9 mouse cellular contexts compared by ENCODE assay signal in the genomic region with DNA sequence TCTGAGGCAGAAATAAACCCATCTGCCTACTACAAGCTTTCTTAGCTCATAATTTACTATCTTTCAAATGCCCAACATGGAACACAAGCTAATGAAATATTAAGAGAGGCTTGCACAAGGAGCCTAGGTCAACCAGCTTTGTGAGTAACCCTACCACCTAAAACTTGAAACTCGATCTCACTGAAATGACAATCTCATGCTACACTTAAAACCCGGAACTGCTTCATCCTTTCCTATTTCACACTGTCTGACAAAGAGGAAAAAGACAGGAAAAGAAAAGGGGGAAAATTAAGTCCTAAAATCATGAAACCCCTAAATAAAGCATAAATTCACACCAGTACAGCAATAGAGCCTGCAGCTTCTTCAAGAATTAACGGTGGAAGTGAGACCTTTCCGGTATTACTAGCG. TPM values are rescaled to one million over a fixed set of nuclear protein-coding genes. Genes with fewer than 3 reads are reported as not detected.
A peak's percentile ranks its signal among the peaks of the same experiment; 100 is the strongest.
DNase-seq lines count a peak whose midpoint lies in the region; ATAC-seq and TF ChIP-seq lines count a peak whose summit lies in the region.
"Had no signal": no experiment of that assay in that cellular context is flagged by ENCODE, and none has a peak within 500 bp of the region (broad histone marks: within the 10 kb centered on the region; RNA-seq: fewer than 3 reads in every experiment).

No protein-coding gene starts in this region.

- ATAC-seq in heart, embryonic 16.5 days (replicated peaks; ENCODE audit: extremely low read depth, insufficient read depth, low FRiP score): no peak
- no peak for ATAC-seq in hindbrain, embryonic 11.5 days (ENCODE audit: low FRiP score)
- ATAC-seq in midbrain, embryonic 11.5 days (ENCODE audit: low FRiP score): no peak
- ATAC-seq: Patski had no signal

- no peaks in the 10 kb centered on the region for H3K27me3 ChIP-seq in heart, embryonic 16.5 days (ENCODE audit: control insufficient read depth, insufficient read depth, low read length)
- no peaks in the 10 kb centered on the region for H3K27me3 ChIP-seq in MEL (ENCODE audit: control insufficient read depth in 1 of 2, insufficient read depth in 2 of 2, low read length in 2 of 2)
- no peaks in the 10 kb centered on the region for H3K27me3 ChIP-seq in hindbrain, embryonic 11.5 days (ENCODE audit: control insufficient read depth, insufficient read depth, low read length)
- no peaks in the 10 kb centered on the region for H3K27me3 ChIP-seq in midbrain, embryonic 11.5 days (ENCODE audit: control insufficient read depth, insufficient read depth, low read length)
- H3K27me3 ChIP-seq: Patski had no signal

- H3K36me3 ChIP-seq in heart, embryonic 16.5 days (ENCODE audit: control insufficient read depth, insufficient read depth): no peaks in the 10 kb centered on the region
- peaks cover 1 to 52% of the 10 kb centered on the region in 2 experiments; a peak in 3 of 4 replicates for H3K36me3 ChIP-seq in MEL (ENCODE audit: control insufficient read depth in 1 of 2, insufficient read depth in 2 of 2, low read length in 2 of 2)
- H3K36me3 ChIP-seq in hindbrain, embryonic 11.5 days (ENCODE audit: control insufficient read depth, insufficient read depth, low read length): no peaks in the 10 kb centered on the region
- no peaks in the 10 kb centered on the region for H3K36me3 ChIP-seq in midbrain, embryonic 11.5 days (ENCODE audit: control insufficient read depth, insufficient read depth, low read length)

- under 1% methylated on average over 5 of the region's 5 CpGs for WGBS in heart, embryonic 16.5 days
- 4% methylated on average over 5 of the region's 5 CpGs for WGBS in hindbrain, embryonic 11.5 days
- WGBS in midbrain, embryonic 11.5 days: under 1% methylated on average over 5 of the region's 5 CpGs

- intact Hi-C loops in heart, postnatal 36 days (cut with DNase I): loop anchor here (2.0 to 5.0 kb wide), 2 partner anchors 30 to 226 kb away; no protein-coding TSS in a partner anchor
- intact Hi-C loops in gastrocnemius, postnatal 14 days (cut with DNase I; ENCODE audit: low total_unique reads): no loop called here

- peaks cover 41% of the 10 kb centered on the region for H3K4me1 ChIP-seq in heart, embryonic 16.5 days (ENCODE audit: control insufficient read depth, insufficient read depth, low read length)
- H3K4me1 ChIP-seq in MEL (ENCODE audit: control insufficient read depth in 1 of 2, insufficient read depth in 2 of 2, low read length in 2 of 2): peaks cover 23 to 37% of the 10 kb centered on the region in 2 experiments
- peaks cover 5% of the 10 kb centered on the region for H3K4me1 ChIP-seq in hindbrain, embryonic 11.5 days (replicated peaks; ENCODE audit: control insufficient read depth, insufficient read depth, low read length)
- peaks cover 15% of the 10 kb centered on the region for H3K4me1 ChIP-seq in midbrain, embryonic 11.5 days (ENCODE audit: control insufficient read depth, insufficient read depth, low read length)

- H3K4me3 ChIP-seq in heart, embryonic 16.5 days (ENCODE audit: low read length): peak overlapping the region; percentile 97
- H3K4me3 ChIP-seq in MEL (ENCODE audit: control insufficient read depth in 1 of 2, insufficient read depth in 1 of 2, low read depth in 2 of 2, low read length in 2 of 2): peak overlapping the region; percentile 84 to 97
- H3K4me3 ChIP-seq in hindbrain, embryonic 11.5 days (ENCODE audit: low read depth, low read length): peak overlapping the region; percentile 87
- peak overlapping the region; percentile 83 for H3K4me3 ChIP-seq in midbrain, embryonic 11.5 days (ENCODE audit: low read depth, low read length)

- no peak for DNase-seq in heart, postnatal 36 days
- DNase-seq in MEL (ENCODE audit: low read depth, low spot score): peak; percentile 65
- DNase-seq in hindbrain, embryonic 11.5 days (ENCODE audit: low spot score): peak; percentile 17
- no peak for DNase-seq in midbrain, embryonic 11.5 days (ENCODE audit: low spot score, missing footprints)
- DNase-seq in adrenal gland, postnatal 10 days: no peak
- no peak for DNase-seq in gastrocnemius, postnatal 14 days
- no peak for DNase-seq in cerebellum, postnatal 10 days

- peaks cover 55% of the 10 kb centered on the region for H3K79me2 ChIP-seq in MEL (ENCODE audit: control insufficient read depth, insufficient read depth, low read length, poor library complexity)

- H3K27ac ChIP-seq in heart, embryonic 16.5 days (ENCODE audit: low read length): peak overlapping the region; percentile 92
- peak overlapping the region; percentile 85 for H3K27ac ChIP-seq in MEL (ENCODE audit: control insufficient read depth, low read depth, low read length)
- H3K27ac ChIP-seq in hindbrain, embryonic 11.5 days (ENCODE audit: low read depth, low read length): peak overlapping the region; percentile 94; the same call in 1 of the 2 replicates
- peak overlapping the region; percentile 89 for H3K27ac ChIP-seq in midbrain, embryonic 11.5 days (ENCODE audit: low read depth, low read length)

- TF ChIP-seq POLR2A in MEL (IDR thresholded peaks at IDR 0.05; ENCODE audit: control insufficient read depth in 1 of 2, insufficient read depth in 1 of 2, low read depth in 1 of 2, low read length in 2 of 2, poor library complexity in 1 of 2): no peak

- peak overlapping the region; percentile 87 for H3K4me2 ChIP-seq in heart, embryonic 16.5 days (ENCODE audit: low read depth, low read length)
- H3K4me2 ChIP-seq in hindbrain, embryonic 11.5 days (replicated peaks; ENCODE audit: low read depth, low read length): peak overlapping the region; percentile 66
- peak overlapping the region; percentile 83 for H3K4me2 ChIP-seq in midbrain, embryonic 11.5 days

- TF ChIP-seq EP300 in MEL (IDR thresholded peaks at IDR 0.05; ENCODE audit: low read depth in 1 of 2, low read length in 2 of 2): no peak

- no peaks in the 10 kb centered on the region for H3K9me3 ChIP-seq in heart, embryonic 16.5 days (replicated peaks; ENCODE audit: control insufficient read depth, low read length)
- no peaks in the 10 kb centered on the region for H3K9me3 ChIP-seq in MEL (replicated peaks; ENCODE audit: insufficient read depth, low read length)
- no peaks in the 10 kb centered on the region for H3K9me3 ChIP-seq in hindbrain, embryonic 11.5 days (ENCODE audit: control insufficient read depth, low read length)
- H3K9me3 ChIP-seq in midbrain, embryonic 11.5 days (ENCODE audit: control insufficient read depth, low read length): no peaks in the 10 kb centered on the region

- no peak for TF ChIP-seq CTCF in MEL (IDR thresholded peaks at IDR 0.05 in 2 of 3, conservative IDR thresholded peaks at IDR 0.05 in 1 of 3; ENCODE audit: control insufficient read depth in 1 of 3, insufficient read depth in 1 of 3, low read depth in 2 of 3, low read length in 3 of 3, poor library complexity in 1 of 3, severe bottlenecking in 1 of 3)

- peak overlapping the region; percentile 98 for H3K9ac ChIP-seq in heart, embryonic 16.5 days (ENCODE audit: low read length)
- peak overlapping the region; percentile 95 for H3K9ac ChIP-seq in MEL (ENCODE audit: control insufficient read depth, low read depth, low read length, poor library complexity, severe bottlenecking)
- H3K9ac ChIP-seq in hindbrain, embryonic 11.5 days (ENCODE audit: low read depth, low read length): peak overlapping the region; percentile 71
- peak overlapping the region; percentile 84 for H3K9ac ChIP-seq in midbrain, embryonic 11.5 days (ENCODE audit: low read length)

- TF ChIP-seq RAD21 in MEL (IDR thresholded peaks at IDR 0.05; ENCODE audit: low read depth, low read length): no peak

TF ChIP-seq in MEL, 35 proteins besides CTCF, POLR2A, EP300 and RAD21:
- TF ChIP-seq ELF1 (IDR thresholded peaks at IDR 0.05; ENCODE audit: low read depth, low read length) (peak; percentile 60; the same call in 1 of the 2 replicates), CHD1 (IDR thresholded peaks at IDR 0.05; ENCODE audit: low read depth, low read length) (no peak), HCFC1 (IDR thresholded peaks at IDR 0.05; ENCODE audit: low read depth, low read length) (no peak), ZC3H11A (IDR thresholded peaks at IDR 0.05; ENCODE audit: low read depth, low read length) (no peak), NRF1 (IDR thresholded peaks at IDR 0.05; ENCODE audit: insufficient read depth, low read depth, low read length, poor library complexity, severe bottlenecking) (no peak), MAFK (IDR thresholded peaks at IDR 0.05; ENCODE audit: borderline replicate concordance, low read depth, low read length) (no peak), TBP (IDR thresholded peaks at IDR 0.05; ENCODE audit: low read depth, low read length) (peak; percentile 43; the same call in 1 of the 2 replicates)

RNA-seq across cellular contexts. Expression of a gene that starts 1.4 kb away (rescaled TPM):
- 23.1 and 24.9 TPM in 2 replicates for polyA plus RNA-seq in heart, embryonic 16.5 days (2015; fragmentation: Nextera tagmentation; extraction: Ambion mirVana)
- 100 to 1,000 TPM; 102 to 142 TPM for total RNA-seq in heart, postnatal 36 days (2021)
- 41.4 TPM in 2 replicates for total RNA-seq in MEL (2012; rRNA removed)
- 100 to 1,000 TPM in 1 of 2 experiments, 10 to 100 TPM in 1; 23.8 to 116 TPM for polyA plus RNA-seq in MEL (2012; ENCODE audit: insufficient read depth in 1 of 2, insufficient read length in 2 of 2, low read depth in 1 of 2, low replicate concordance in 2 of 2, missing spikeins in 1 of 2)
- polyA plus RNA-seq in hindbrain, embryonic 11.5 days (2014; fragmentation: Nextera tagmentation; extraction: Ambion mirVana): 19.0 and 29.8 TPM in 2 replicates
- polyA plus RNA-seq in midbrain, embryonic 11.5 days (2014; fragmentation: Nextera tagmentation; extraction: Ambion mirVana): 13.6 and 13.9 TPM in 2 replicates
- total RNA-seq in adrenal gland, postnatal 10 days (2021): 10 to 100 TPM; 82.7 to 83.1 TPM
- total RNA-seq in gastrocnemius, postnatal 14 days (2021): 10 to 100 TPM; 26.3 to 38.8 TPM

Comparison
In these comparisons a context has a peak if more than half of its experiments do, and no peak if none do; other contexts are left out.
1. DNase-seq: peak in MEL (single experiment) and hindbrain, embryonic 11.5 days (single experiment); none in heart, postnatal 36 days (0 of 2), midbrain, embryonic 11.5 days (single experiment), adrenal gland, postnatal 10 days (single experiment), gastrocnemius, postnatal 14 days (single experiment) and cerebellum, postnatal 10 days (0 of 2).
2. Peak in every context shown above with its lines, with median percentiles within 50 percentile points of each other: H3K27ac ChIP-seq, H3K4me2 ChIP-seq, H3K4me3 ChIP-seq and H3K9ac ChIP-seq.